Mouse (Mus musculus) liver, postnatal 0 days (tissue): ENCODE data around the gene Mitd1.

Source experiments
- CTCF ChIP-seq: sonication (generic); IDR thresholded peaks from 2 replicates; pipeline ENCODE4 v1.5.1; 2016; ENCODE audit warnings: antibody characterized with exemption, low read depth
- EP300 ChIP-seq: IDR thresholded peaks from 2 replicates; pipeline ENCODE4 v1.6.1; 2016; ENCODE audit warnings: antibody characterized with exemption, low read depth, mild to moderate bottlenecking

DNA sequence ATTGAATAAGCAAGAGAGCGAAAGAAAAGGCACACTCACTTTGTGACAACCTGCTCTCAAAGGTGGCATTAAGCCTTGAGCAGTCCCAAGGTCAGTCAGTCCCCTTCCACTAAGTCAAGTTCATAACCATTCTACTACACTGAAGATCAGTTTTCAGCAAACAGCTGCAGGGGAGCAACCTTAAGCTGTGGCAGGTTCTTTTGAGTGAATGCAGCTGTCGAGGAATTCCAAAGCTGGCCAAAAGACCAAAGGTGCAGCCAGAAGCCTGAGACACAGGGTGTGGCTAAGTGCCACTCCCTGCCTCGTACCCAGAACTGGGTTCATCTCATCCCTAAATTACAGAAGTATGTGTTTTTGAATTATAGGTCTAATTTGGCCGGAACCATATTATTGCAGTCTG lies 9.6 kb upstream of the Mitd1 start:
- TF ChIP-seq CTCF (no peak), EP300 (no peak)
